Mouse (Mus musculus) forebrain, embryonic 16.5 days (tissue): Measurements from ENCODE around the gene Gm13283. TPM values are rescaled to one million over a fixed set of nuclear protein-coding genes. Genes with fewer than 3 reads are reported as not detected.
"Not testable (repeated sequence)": the region's sequence is repeated elsewhere in the genome, so short reads cannot be mapped to it uniquely, and the experiment has no call there.

Experiments
- ATAC-seq: fragments of 200-750 bp; cut with Nextera tagmentation; 2 replicates; pipeline ENCODE4 v1.8.0; 2017; ENCODE audit warnings: mild to moderate bottlenecking, moderate library complexity
- H3K27ac ChIP-seq: fragments of 300-500 bp; sonication (generic); 2 replicates; pipeline ENCODE4 v1.5.1; 2014; ENCODE audit warnings: low read length, control low read depth
- H3K27me3 ChIP-seq: fragments of 300-500 bp; sonication (generic); replicated peaks from 2 replicates; pipeline ENCODE4 v1.6.1; 2014; ENCODE audit warnings: low read length; ENCODE audit not compliant: control insufficient read depth, insufficient read depth
- H3K36me3 ChIP-seq: fragments of 300-500 bp; sonication (generic); 2 replicates; pipeline ENCODE4 v1.6.1; 2014; ENCODE audit not compliant: control insufficient read depth, insufficient read depth
- H3K4me1 ChIP-seq: fragments of 300-500 bp; sonication (generic); replicated peaks from 2 replicates; pipeline ENCODE4 v1.6.1; 2014; ENCODE audit warnings: low read length; ENCODE audit not compliant: control insufficient read depth, insufficient read depth
- H3K4me2 ChIP-seq: fragments of 300-500 bp; sonication (generic); 2 replicates; pipeline ENCODE4 v1.6.1; 2014; ENCODE audit warnings: mild to moderate bottlenecking, low read length, control low read depth
- H3K4me3 ChIP-seq: fragments of 300-500 bp; sonication (generic); replicated peaks from 2 replicates; pipeline ENCODE4 v1.5.1; 2014; ENCODE audit warnings: mild to moderate bottlenecking, low read length, control low read depth
- H3K9ac ChIP-seq: fragments of 300-500 bp; sonication (generic); replicated peaks from 2 replicates; pipeline ENCODE4 v1.6.1; 2014; ENCODE audit warnings: low read depth, low read length, control low read depth
- H3K9me3 ChIP-seq: fragments of 300-500 bp; sonication (generic); 2 replicates; pipeline ENCODE4 v1.6.1; 2016; ENCODE audit warnings: low read length; ENCODE audit not compliant: control insufficient read depth
- WGBS: fragments of 180-500 bp; shearing (Covaris S2); extraction: QIAGEN DNeasy Blood & Tissue Kit; methylation state at CpG from one replicate; pipeline ENCODE4 v1.1.7; 2014; 5-methylcytosine and 5-hydroxymethylcytosine counted together
- polyA plus RNA-seq: library from polyadenylated mRNA; unstranded; fragments of >200 nt; fragmentation: Nextera tagmentation; extraction: Ambion mirVana; gene quantifications from 2 replicates; pipeline ENCODE4 v1.2.1, GENCODE M21; 2015

Gm13283 gene
- polyA plus RNA-seq, 1 experiment from 2014 or later = 0.16 TPM

- no peak overlapping the region for H3K27ac ChIP-seq
- WGBS = 87% methylated on average over 6 of the region's 6 CpGs
- ATAC-seq = no peak
- H3K36me3 ChIP-seq = no peaks in the 10 kb centered on the region
- H3K4me3 ChIP-seq = no peak overlapping the region
- no peaks in the 10 kb centered on the region for H3K4me1 ChIP-seq
- no peak overlapping the region for H3K9ac ChIP-seq
- H3K4me2 ChIP-seq = no peak overlapping the region
- H3K9me3 ChIP-seq = no peaks in the 10 kb centered on the region
- H3K27me3 ChIP-seq = no peaks in the 10 kb centered on the region
Observed at GRCm38 (mm10) chr4:88739036-88739435, 20.9 kb upstream of the Gm13283 start.

- Histone ChIP-seq H3K9me3 (no peaks in the 10 kb centered on the region), H3K4me1 (no peaks in the 10 kb centered on the region), H3K27ac (no peak overlapping the region), H3K4me2 (no peak overlapping the region), H3K36me3 (no peaks in the 10 kb centered on the region), H3K9ac (no peak overlapping the region), H3K27me3 (no peaks in the 10 kb centered on the region), H3K4me3 (no peak overlapping the region)
- WGBS = 92% methylated on average over 4 of the region's 4 CpGs
- no peak for ATAC-seq
Observed at GRCm38 (mm10) chr4:88741426-88741825, 18.5 kb upstream of the Gm13283 start.

- 74% methylated on average over 7 of the region's 7 CpGs for WGBS
- Histone ChIP-seq H3K36me3 (no peaks in the 10 kb centered on the region), H3K4me1 (no peaks in the 10 kb centered on the region), H3K4me3 (no peak overlapping the region), H3K27me3 (no peaks in the 10 kb centered on the region), H3K27ac (no peak overlapping the region), H3K4me2 (no peak overlapping the region), H3K9me3 (no peaks in the 10 kb centered on the region), H3K9ac (no peak overlapping the region)
- ATAC-seq = no peak
Observed at GRCm38 (mm10) chr4:88742771-88743371, 17.0 kb upstream of the Gm13283 start.

- 52% methylated on average over 3 of the region's 3 CpGs for whole genome bisulfite sequencing
- ATAC-seq = no peak
- no peaks in the 10 kb centered on the region for H3K36me3 ChIP-seq
Observed at GRCm38 (mm10) chr4:88744207-88744606, 15.7 kb upstream of the Gm13283 start.

GRCm38 (mm10) chr4:88749926-88750325, 10.0 kb upstream of the Gm13283 start:
- Histone ChIP-seq H3K4me2 (no peak overlapping the region), H3K9ac (no peak overlapping the region)
- 78% methylated on average over 6 of the region's 6 CpGs for WGBS

More at GRCm38 (mm10) chr4:88744207-88744606, 15.7 kb upstream of the Gm13283 start:
- Histone ChIP-seq H3K9me3 (no peaks in the 10 kb centered on the region), H3K4me2 (no peak overlapping the region), H3K9ac (no peak overlapping the region), H3K4me1 (no peaks in the 10 kb centered on the region), H3K27ac (no peak overlapping the region), H3K27me3 (no peaks in the 10 kb centered on the region), H3K4me3 (no peak overlapping the region)

GRCm38 (mm10) chr4:88754818-88755340, 5.0 kb upstream of the Gm13283 start, which contains the start of gene Gm13271:
TSS of gene Gm13271 (plus strand) at chr4:88754868.
- H3K4me1 ChIP-seq, ATAC-seq, H3K4me3 ChIP-seq, H3K27ac ChIP-seq, H3K9ac ChIP-seq, H3K4me2 ChIP-seq, H3K27me3 ChIP-seq, H3K9me3 ChIP-seq, H3K36me3 ChIP-seq: not testable (repeated sequence)
- 80% methylated on average over 14 of the region's 15 CpGs for WGBS

More at GRCm38 (mm10) chr4:88749926-88750325, 10.0 kb upstream of the Gm13283 start:
- Histone ChIP-seq H3K36me3 (no peaks in the 10 kb centered on the region), H3K9me3 (no peaks in the 10 kb centered on the region), H3K4me3 (no peak overlapping the region), H3K4me1 (no peaks in the 10 kb centered on the region), H3K27ac (no peak overlapping the region), H3K27me3 (no peaks in the 10 kb centered on the region)
- no peak for ATAC-seq

GRCm38 (mm10) chr4:88756581-88757513, 3.1 kb upstream of the Gm13283 start:
- Histone ChIP-seq H3K9ac (peak overlapping the region; percentile 57), H3K4me3 (peak overlapping the region; percentile 48), H3K27ac (peak overlapping the region; percentile 67; the same call in 1 of the 2 replicates), H3K4me2 (peak overlapping the region; percentile 86)
- ATAC-seq, H3K9me3 ChIP-seq, H3K36me3 ChIP-seq, H3K4me1 ChIP-seq, H3K27me3 ChIP-seq: not testable (repeated sequence)
- WGBS = 11% methylated on average over 28 of the region's 31 CpGs

- WGBS = 0% methylated on average over 20 of the region's 21 CpGs
- Histone ChIP-seq H3K4me3 (peak overlapping the region; percentile 48), H3K9ac (peak overlapping the region; percentile 57), H3K4me2 (peak overlapping the region; percentile 86)
- H3K36me3 ChIP-seq, H3K27ac ChIP-seq, H3K4me1 ChIP-seq, H3K9me3 ChIP-seq, H3K27me3 ChIP-seq: not testable (repeated sequence)
- peak; percentile 100 for ATAC-seq
Observed at GRCm38 (mm10) chr4:88757628-88758031, 2.3 kb upstream of the Gm13283 start.

GRCm38 (mm10) chr4:88758751-88759150, 1.2 kb upstream of the Gm13283 start:
- H3K27ac ChIP-seq, H3K9me3 ChIP-seq, H3K4me1 ChIP-seq, H3K4me3 ChIP-seq, ATAC-seq, H3K27me3 ChIP-seq, H3K4me2 ChIP-seq, H3K36me3 ChIP-seq, H3K9ac ChIP-seq: not testable (repeated sequence)
- 89% methylated on average over 6 of the region's 9 CpGs for WGBS
